Mouse (Mus musculus) monocyte, adult 2 months (primary cell): ENCODE measurements at regions not wholly inside any gene's neighbourhood (a gene's known extent, or its start where the extent isn't known, plus 50 kb on each side); places are given as distances from the start of the nearest gene placed in this dataset.

Experiments
- DNase-seq, 2 experiments: peaks; one replicate each; pipeline ENCODE4 v3.0.0; 2022; ENCODE audit warnings: low spot score in 2 of 2, low read depth in 1 of 2

GRCm38 (mm10) chr11:112345133-112345532 lies 436.9 kb upstream of the Sox9 start:
- DNase-seq, result no peak

GRCm38 (mm10) chr11:112345586-112345985 lies 436.4 kb upstream of the Sox9 start:
- no peak for DNase-seq

- DNase-seq, result no peak
These were observed 435.9 kb upstream of the Sox9 start for GRCm38 (mm10) chr11:112346089-112346488.

- DNase-seq, result no peak
These were observed 435.5 kb upstream of the Sox9 start for GRCm38 (mm10) chr11:112346532-112346931.

- DNase-seq, result no peak
These were observed 426.7 kb upstream of the Sox9 start for GRCm38 (mm10) chr11:112355311-112355710.

GRCm38 (mm10) chr11:112366715-112367114 lies 415.3 kb upstream of the Sox9 start:
- no peak for DNase-seq

- no peak for DNase-seq
These were observed 411.1 kb upstream of the Sox9 start for GRCm38 (mm10) chr11:112370941-112371340.

- DNase-seq, result no peak
These were observed 382.0 kb upstream of the Sox9 start for GRCm38 (mm10) chr11:112400069-112400468.

- no peak for DNase-seq
These were observed 374.3 kb upstream of the Sox9 start for GRCm38 (mm10) chr11:112407681-112408080.

- DNase-seq, result no peak
These were observed 369.6 kb upstream of the Sox9 start for GRCm38 (mm10) chr11:112412434-112412833.

GRCm38 (mm10) chr11:112442639-112443038 lies 339.4 kb upstream of the Sox9 start:
- DNase-seq, result no peak

- no peak for DNase-seq
These were observed 338.1 kb upstream of the Sox9 start for GRCm38 (mm10) chr11:112443890-112444289.

GRCm38 (mm10) chr11:112449632-112450031 lies 332.4 kb upstream of the Sox9 start:
- DNase-seq, result no peak

GRCm38 (mm10) chr11:112450227-112450626 lies 331.8 kb upstream of the Sox9 start:
- no peak for DNase-seq

- DNase-seq, result no peak
These were observed 323.9 kb upstream of the Sox9 start for GRCm38 (mm10) chr11:112458075-112458474.

- DNase-seq, result no peak
These were observed 318.9 kb upstream of the Sox9 start for GRCm38 (mm10) chr11:112463121-112463520.

- no peak for DNase-seq
These were observed 317.6 kb upstream of the Sox9 start for GRCm38 (mm10) chr11:112464386-112464785.

GRCm38 (mm10) chr11:112470336-112470735 lies 311.7 kb upstream of the Sox9 start:
- DNase-seq, result no peak

- DNase-seq, result no peak
These were observed 308.8 kb upstream of the Sox9 start for GRCm38 (mm10) chr11:112473237-112473636.

GRCm38 (mm10) chr11:112473681-112474080 lies 308.3 kb upstream of the Sox9 start:
- DNase-seq, result no peak

- no peak for DNase-seq
These were observed 301.7 kb upstream of the Sox9 start for GRCm38 (mm10) chr11:112480360-112480759.

- DNase-seq, result no peak
These were observed 280.2 kb upstream of the Sox9 start for GRCm38 (mm10) chr11:112501781-112502180.

- no peak for DNase-seq
These were observed 262.9 kb upstream of the Sox9 start for GRCm38 (mm10) chr11:112519076-112519475.

- no peak for DNase-seq
These were observed 257.0 kb upstream of the Sox9 start for GRCm38 (mm10) chr11:112524983-112525382.
